Mouse (Mus musculus): ENCODE data around the gene Osbpl3.

GRCm38 (mm10) chr6:50456706-50457105 lies 705 bp upstream of the Osbpl3 start:
- TF ChIP-seq CTCF (IDR thresholded peaks at IDR 0.05; ENCODE audit: low read depth, low read length), result no peak
- TF ChIP-seq GATA1 (IDR thresholded peaks at IDR 0.05; ENCODE audit: borderline replicate concordance, low read length), result no peak
- TF ChIP-seq GATA2 (IDR thresholded peaks at IDR 0.05; ENCODE audit: borderline replicate concordance, low read depth, low read length), result no peak
- no peak for TF ChIP-seq TAL1 (conservative IDR thresholded peaks at IDR 0.05; ENCODE audit: low read depth, low read length)
